9 mouse cellular contexts compared by ENCODE assay signal in the genomic region with DNA sequence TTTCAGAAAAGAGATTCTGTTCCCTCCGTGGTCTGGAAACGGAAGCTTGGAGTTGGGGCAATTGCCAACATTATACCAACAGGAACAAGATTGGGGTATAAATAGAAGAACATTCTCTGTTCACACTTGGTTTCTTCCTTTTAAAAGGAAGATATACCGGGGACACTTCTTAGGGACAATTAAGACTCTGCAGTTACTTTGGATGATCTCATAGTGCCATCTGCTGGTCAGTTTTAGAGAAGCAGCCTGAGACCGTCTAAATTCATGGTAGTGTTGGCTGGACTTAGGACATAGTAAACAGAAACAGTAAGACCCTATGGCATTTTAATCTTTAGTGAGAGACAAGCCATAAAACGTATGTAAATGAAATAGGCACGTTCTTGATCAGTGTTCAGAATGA. TPM values are rescaled to one million over a fixed set of nuclear protein-coding genes. Genes with fewer than 3 reads are reported as not detected.
DNase-seq lines count a peak whose midpoint lies in the region; ATAC-seq and TF ChIP-seq lines count a peak whose summit lies in the region.
"Had no signal": no experiment of that assay in that cellular context is flagged by ENCODE, and none has a peak within 500 bp of the region (broad histone marks: within the 10 kb centered on the region; RNA-seq: fewer than 3 reads in every experiment).

No protein-coding gene starts in this region.

- H3K9me3 ChIP-seq in embryonic facial prominence, embryonic 10.5 days = no peaks in the 10 kb centered on the region
- H3K9me3 ChIP-seq in neural tube, embryonic 15.5 days (replicated peaks) = no peaks in the 10 kb centered on the region
- H3K9me3 ChIP-seq: megakaryocyte, embryonic 14.5 days had no signal

- no peak overlapping the region for H3K9ac ChIP-seq in neural tube, embryonic 15.5 days (replicated peaks)

- H3K4me3 ChIP-seq in testis, adult 2 months (ENCODE audit: control insufficient read depth, low read depth, low read length) = no peak overlapping the region
- H3K4me3 ChIP-seq in embryonic facial prominence, embryonic 10.5 days = no peak overlapping the region
- no peak overlapping the region for H3K4me3 ChIP-seq in lung, adult 2 months (replicated peaks; ENCODE audit: extremely low read depth, low read depth, low read length)
- H3K4me3 ChIP-seq in neural tube, embryonic 15.5 days (replicated peaks) = no peak overlapping the region
- H3K4me3 ChIP-seq: megakaryocyte, embryonic 14.5 days had no signal

- no peaks in the 10 kb centered on the region for H3K36me3 ChIP-seq in testis, adult 2 months (ENCODE audit: control insufficient read depth, insufficient read depth, low read length)
- H3K36me3 ChIP-seq in embryonic facial prominence, embryonic 10.5 days (replicated peaks) = no peaks in the 10 kb centered on the region; the same call in 1 of the 2 replicates
- H3K36me3 ChIP-seq in neural tube, embryonic 15.5 days = peaks cover 74% of the 10 kb centered on the region

- peak; percentile 64; the same call in 1 of the 2 replicates for ATAC-seq in neural tube, embryonic 15.5 days (ENCODE audit: low FRiP score)

- no peak for DNase-seq in testis, postnatal 14 days (ENCODE audit: low spot score)
- peak; percentile 65 for DNase-seq in adrenal gland, postnatal 14 days
- DNase-seq in embryonic facial prominence, embryonic 10.5 days (ENCODE audit: low spot score) = peak; percentile 52
- peak; percentile 52 for DNase-seq in hindlimb bud, embryonic 11.5 days (ENCODE audit: extremely low spot score, low read depth, low spot score)
- DNase-seq in lung, adult 2 months = peak; percentile 37
- DNase-seq in frontal cortex, postnatal 14 days (ENCODE audit: low spot score in 2 of 2) = no peak

- no peak overlapping the region for H3K4me2 ChIP-seq in neural tube, embryonic 15.5 days

- H3K27ac ChIP-seq in testis, adult 2 months (ENCODE audit: control insufficient read depth, insufficient read depth, low read depth, low read length) = no peak overlapping the region
- no peak overlapping the region for H3K27ac ChIP-seq in embryonic facial prominence, embryonic 10.5 days (replicated peaks)
- no peak overlapping the region for H3K27ac ChIP-seq in neural tube, embryonic 15.5 days (replicated peaks)

- no peak for TF ChIP-seq POLR2A in testis, adult 2 months (IDR thresholded peaks at IDR 0.05; ENCODE audit: control insufficient read depth, low read depth, low read length)
- TF ChIP-seq POLR2A in lung, adult 2 months (IDR thresholded peaks at IDR 0.05; ENCODE audit: borderline replicate concordance, extremely low read depth, low read depth, low read length) = no peak

- TF ChIP-seq CTCF in testis, adult 2 months (IDR thresholded peaks at IDR 0.05; ENCODE audit: control insufficient read depth, insufficient read depth, insufficient replicate concordance, low read depth, low read length) = peak; percentile 17; the same call in 1 of the 2 replicates
- TF ChIP-seq CTCF in lung, adult 2 months (IDR thresholded peaks at IDR 0.05; ENCODE audit: insufficient read depth, low read length) = peak; percentile 43; the same call in 1 of the 2 replicates

- H3K4me1 ChIP-seq in testis, adult 2 months (ENCODE audit: control insufficient read depth, insufficient read depth, low read length) = no peaks in the 10 kb centered on the region
- H3K4me1 ChIP-seq in embryonic facial prominence, embryonic 10.5 days = peaks cover 4% of the 10 kb centered on the region; the same call in 1 of the 2 replicates
- no peaks in the 10 kb centered on the region for H3K4me1 ChIP-seq in lung, adult 2 months (ENCODE audit: control insufficient read depth, insufficient read depth, low read length)
- no peaks in the 10 kb centered on the region for H3K4me1 ChIP-seq in neural tube, embryonic 15.5 days

- no peaks in the 10 kb centered on the region for H3K27me3 ChIP-seq in testis, adult 2 months (ENCODE audit: control insufficient read depth, insufficient read depth, low read length)
- H3K27me3 ChIP-seq in embryonic facial prominence, embryonic 10.5 days (replicated peaks; ENCODE audit: low read depth, poor library complexity, severe bottlenecking) = no peaks in the 10 kb centered on the region
- no peaks in the 10 kb centered on the region for H3K27me3 ChIP-seq in neural tube, embryonic 15.5 days (replicated peaks)

- WGBS in embryonic facial prominence, embryonic 10.5 days = 35% methylated on average over 6 of the region's 6 CpGs
- WGBS in lung, adult 2 months = 27% methylated on average over 6 of the region's 6 CpGs
- whole genome bisulfite sequencing in neural tube, embryonic 15.5 days = 24% methylated on average over 6 of the region's 6 CpGs

RNA-seq across cellular contexts. Expression of gene Ric3, which starts 54.9 kb away (rescaled TPM):
- polyA plus RNA-seq in testis, adult 2 months (2012; rRNA removed) = 4.1 and 4.5 TPM in 2 replicates
- 20.2 and 21.0 TPM in 2 replicates for total RNA-seq in adrenal gland, postnatal 14 days (2021)
- 8.9 and 9.0 TPM in 2 replicates for polyA plus RNA-seq in embryonic facial prominence, embryonic 10.5 days (2016; fragmentation: Nextera tagmentation; extraction: Ambion mirVana)
- polyA plus RNA-seq in lung, adult 2 months (2012; rRNA removed) = 0.92 and 2.4 TPM in 2 replicates
- polyA plus RNA-seq in neural tube, embryonic 15.5 days (2015; fragmentation: Nextera tagmentation; extraction: Ambion mirVana) = 27.9 and 35.2 TPM in 2 replicates

Comparison
In these comparisons a context has a peak if more than half of its experiments do, and no peak if none do; other contexts are left out.
1. DNase-seq: peak in adrenal gland, postnatal 14 days (single experiment), embryonic facial prominence, embryonic 10.5 days (single experiment), hindlimb bud, embryonic 11.5 days (single experiment) and lung, adult 2 months (single experiment); none in testis, postnatal 14 days (single experiment) and frontal cortex, postnatal 14 days (0 of 2).